Mouse (Mus musculus): ENCODE data around the gene Mturn.
A peak's percentile ranks its signal among the peaks of the same experiment; 100 is the strongest.

The Mturn gene

DNA sequence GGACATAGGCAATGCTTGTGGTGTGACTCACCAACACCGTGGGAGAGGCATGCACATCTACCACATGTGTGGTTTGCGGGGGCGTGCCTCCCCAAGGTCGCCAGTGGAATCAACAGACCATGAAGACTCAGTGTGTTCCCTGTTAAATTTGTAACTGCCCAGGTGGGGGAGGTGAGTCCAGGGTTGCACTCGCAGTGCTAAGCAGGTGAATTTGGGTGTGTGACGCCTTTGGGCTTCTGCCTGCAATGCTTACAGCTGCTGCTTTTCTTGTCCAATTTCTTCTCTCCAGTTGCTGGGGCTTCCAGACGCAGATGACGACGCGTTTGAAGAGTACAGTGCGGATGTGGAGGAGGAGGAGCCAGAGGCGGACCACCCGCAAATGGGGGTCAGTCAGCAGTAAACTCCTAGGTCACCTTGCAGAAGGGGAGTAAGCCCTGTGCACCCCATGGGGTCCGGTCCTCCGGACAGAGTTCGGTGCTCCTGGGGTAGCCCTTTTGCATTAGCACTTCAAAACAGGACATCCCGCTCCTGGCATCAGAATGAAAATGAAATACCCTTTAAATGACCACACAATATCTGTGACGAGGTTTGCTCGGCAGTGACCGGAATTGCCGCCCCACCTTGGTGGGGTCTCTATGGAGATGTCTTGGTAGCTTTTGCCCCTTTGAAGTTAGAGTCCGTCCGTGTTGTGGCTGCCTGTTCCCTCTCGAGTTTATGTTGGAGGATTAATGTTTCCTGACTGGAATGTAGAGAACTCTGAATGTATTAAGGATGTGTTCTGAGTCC is 17.5 kb downstream of the Mturn start:
- DNase-seq: peak; percentile 79 to 91

DNA sequence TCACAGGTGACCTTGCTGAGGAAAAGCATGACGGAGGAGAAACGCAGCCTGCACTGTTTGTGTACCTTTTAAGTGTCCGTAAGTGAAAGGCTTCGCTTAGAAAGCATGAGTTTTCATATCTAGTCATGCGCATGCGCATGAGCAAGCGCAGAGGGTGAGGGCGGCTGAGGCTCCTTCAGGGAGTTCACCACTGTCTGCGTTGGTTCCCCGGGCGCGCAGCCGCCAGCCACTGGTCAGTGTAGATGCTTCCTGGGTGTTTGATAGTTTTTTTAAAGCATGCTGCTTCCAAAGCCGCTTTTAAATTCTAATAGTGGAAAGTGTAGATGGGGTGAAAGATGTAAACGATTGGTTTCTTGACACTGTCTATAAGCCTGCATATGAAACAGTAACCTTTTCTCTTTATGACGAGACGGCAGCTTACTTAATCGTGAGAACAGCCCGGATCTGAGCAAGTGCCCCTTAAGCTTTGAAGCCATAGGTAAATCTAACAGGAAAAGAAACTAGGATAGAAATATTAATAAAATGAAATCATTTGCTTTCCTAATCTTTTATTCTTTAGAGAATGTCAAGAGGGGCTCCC is 18.1 kb downstream of the Mturn start:
- peak; percentile 80 to 92 for DNase-seq

DNA sequence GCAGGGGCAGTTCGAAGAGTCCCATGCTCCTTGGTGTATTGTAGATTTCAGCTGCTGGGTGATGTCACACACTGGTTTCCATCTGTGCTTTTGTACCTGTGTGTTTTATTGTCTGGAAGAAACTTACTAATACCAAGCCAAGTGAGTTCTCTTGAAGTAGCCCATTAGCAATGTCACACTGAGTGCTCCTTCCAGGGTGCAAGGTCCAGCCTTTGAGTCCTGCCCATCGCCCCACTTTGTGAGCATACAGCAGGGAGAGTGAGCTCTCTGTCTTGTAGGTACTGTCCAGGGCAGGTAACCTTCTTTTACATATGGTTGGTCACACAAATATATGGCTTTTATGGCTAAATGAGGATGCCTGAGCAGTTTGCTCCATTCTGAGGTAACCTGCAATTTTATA is 19.1 kb downstream of the Mturn start:
- DNase-seq: peak; percentile 50 to 76

DNA sequence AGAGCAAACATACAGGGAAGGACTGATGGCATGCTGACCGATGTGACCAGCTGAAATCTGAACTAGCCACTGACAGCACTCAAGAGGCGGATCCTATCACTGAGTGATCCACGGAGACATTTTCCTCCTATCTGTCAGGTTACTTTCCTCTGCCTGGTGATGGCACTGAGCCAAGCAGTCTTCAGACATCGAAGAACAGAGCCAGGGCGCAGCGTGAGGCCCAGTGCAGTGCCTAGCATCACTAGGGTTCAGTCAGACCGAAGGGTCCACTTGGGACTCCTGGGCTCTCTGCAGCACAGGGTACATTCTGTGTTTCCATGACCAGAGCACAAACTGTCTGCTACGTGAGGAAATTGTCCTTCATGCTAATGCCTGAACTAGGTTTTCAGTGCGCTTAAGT is 20.5 kb downstream of the Mturn start:
- DNase-seq: peak in 1 of 2 experiments; percentile 39

DNA sequence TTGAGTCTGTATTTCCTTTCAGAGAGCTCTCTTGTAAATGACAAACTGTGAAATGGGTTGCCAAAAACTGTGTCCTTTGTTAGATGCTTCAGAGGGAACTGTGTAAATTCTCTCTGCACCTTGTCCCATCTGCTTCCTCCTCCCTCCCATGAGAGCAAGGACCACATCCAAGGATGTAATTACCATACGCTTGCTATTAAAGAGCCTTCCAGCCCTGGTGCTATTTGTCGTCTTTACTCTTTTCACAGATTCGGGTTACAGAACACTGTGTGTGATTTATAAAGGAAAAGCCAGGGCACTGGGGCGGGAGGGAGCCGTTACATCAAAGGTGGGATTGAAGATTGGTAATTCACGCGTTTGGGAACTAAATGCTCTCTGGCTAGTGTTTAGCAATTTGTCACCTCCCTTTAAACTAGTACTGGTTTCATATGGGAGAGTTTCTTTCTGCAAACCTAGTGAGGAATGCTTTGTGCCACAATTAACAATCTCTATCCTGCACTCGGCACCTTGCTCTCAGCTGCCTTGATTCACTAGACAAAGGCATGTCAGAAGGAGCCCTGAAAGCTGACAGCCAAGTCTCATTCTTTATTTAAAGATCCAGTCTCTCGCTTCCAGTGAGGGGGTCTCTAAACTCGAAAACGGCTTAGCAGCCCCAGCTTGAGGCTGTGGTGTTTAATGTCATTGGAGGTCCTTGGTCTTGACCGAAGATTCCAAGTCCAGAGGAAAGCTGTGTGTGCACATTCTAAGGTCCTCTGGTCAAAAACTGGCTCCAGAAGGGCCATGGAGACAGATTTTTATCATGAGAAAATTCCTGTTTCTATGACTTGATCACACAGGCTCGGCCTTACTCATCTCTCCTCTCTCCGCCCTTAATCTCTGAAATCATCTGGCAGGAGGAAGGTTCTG is 22.5 kb downstream of the Mturn start:
- DNase-seq: peak in 1 of 2 experiments; percentile 13

DNA sequence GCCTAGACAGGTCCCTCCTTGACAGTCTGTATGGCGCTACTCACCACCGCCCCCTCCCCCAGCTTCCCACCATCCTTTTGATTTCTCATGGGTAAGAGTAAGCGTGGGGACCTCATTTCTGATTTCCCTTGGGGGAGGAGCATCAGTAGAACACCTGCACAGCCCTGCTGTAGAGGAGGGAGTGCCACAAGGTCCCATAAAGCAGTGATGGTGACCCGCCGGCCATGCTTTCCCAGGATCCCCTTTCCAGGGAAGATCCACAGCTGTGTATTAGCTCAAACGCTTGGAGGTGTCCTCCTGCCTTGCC is 23.1 kb downstream of the Mturn start:
- peak in 1 of 2 experiments; percentile 10 for DNase-seq

DNA sequence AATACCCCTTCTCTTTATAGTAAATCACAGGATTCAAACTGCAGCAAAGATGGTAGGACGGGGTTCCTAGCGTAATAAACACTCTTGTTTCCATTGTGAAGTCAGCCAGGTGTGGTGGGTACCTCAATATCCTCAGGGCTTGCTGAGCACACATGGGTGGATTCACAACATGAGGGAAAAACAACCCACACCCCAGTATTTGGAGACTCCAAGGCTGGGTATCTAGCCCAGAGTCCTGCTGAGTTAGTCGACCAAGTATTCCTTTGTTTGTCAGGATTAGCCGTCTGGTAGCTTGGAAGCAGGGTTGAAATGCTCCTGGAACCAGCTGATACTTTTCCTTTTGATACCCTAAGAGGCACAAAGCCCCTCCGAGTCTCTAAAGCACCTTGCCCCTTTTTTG is 23.4 kb downstream of the Mturn start:
- peak in 1 of 2 experiments; percentile 21 for DNase-seq

DNA sequence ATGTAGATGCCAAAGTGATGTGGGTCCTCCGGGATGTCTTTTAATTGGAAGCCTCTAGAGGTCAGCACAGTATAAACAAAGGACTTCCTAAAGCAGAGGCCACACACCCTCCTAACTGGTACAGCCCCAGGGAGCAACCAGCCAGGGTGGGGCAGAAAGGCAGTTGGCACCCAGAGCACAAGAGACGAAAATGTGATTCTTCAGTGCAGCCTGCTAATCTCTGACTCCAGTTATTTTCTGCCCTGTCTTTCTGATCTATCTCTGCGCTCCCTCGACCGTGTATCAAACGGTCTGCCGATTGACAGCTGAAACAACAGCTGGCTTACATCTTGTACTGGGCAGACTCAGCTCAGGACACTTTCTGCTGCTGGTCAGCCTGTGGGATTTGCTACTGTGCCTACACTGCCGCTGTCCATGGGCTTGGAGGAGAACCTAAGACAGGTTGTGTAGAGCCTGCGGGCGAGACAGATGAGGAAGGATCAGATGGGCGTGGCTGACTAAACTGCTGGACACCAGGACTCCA is 24.0 kb downstream of the Mturn start:
- DNase-seq: peak; percentile 55 to 73

DNA sequence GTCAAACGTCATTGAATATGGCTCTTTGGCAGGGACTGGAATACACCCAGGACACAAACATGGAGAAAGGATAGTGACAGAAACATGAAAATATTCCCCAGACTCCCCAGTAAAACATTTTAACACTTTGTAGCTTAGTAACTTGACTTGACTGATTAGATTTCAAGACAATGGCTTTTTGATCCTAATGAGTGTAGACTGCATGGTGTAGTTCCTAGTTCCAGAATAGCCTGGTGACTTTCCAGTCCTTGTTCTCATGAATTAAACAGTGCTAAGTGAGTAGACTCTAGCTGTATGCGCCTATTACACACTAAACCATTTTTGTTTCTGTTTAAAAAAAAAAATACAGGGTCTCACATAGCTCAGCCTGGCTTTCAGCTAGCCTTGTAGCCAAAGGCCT is 24.7 kb downstream of the Mturn start:
- no peak for DNase-seq

DNA sequence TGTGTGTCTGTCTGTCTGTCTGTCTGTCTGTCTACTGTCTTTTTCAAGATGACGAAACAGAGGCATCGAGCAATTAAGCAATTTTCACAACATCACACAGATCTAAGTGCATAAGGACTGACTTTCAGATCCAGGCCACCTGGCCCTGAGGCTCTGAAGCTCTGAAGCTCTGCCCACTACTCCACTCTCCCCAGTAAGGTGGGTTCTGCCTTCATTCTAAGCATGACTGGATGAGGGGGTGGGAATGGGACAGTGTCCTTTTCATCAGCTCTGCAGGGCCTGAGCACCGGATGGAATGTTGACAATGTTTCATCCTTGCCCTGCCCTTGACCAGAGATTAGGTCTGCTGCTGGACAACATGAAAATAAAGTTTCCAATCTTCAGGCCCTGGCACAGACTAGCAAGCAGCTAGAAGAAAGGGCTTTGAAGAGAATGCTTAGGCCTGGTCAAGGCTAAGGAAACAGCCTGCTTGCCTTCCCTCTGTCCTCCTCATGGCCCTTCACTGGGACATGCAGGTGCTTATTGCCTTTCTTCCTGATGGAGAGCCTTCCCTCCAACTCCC is 25.3 kb downstream of the Mturn start:
- peak in 1 of 2 experiments; percentile 25 for DNase-seq

DNA sequence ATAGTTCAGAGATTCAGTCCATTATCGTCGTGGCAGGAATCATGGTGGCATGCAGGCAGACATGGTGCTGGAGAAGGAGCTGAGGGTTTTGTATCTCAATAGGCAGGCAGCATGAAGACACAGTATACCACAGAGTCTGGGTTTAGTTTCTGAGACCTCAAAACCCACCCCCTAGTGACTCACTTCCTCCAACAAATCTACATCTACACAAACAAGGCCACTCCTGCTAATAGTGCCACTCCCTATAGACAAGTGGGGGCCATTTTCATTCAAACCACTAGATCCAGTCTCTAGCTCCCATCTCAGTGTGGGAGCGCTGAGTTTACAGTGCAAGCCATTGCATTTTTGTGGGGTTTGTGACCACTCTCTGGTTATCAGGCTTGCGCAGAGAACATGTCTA is 27.2 kb downstream of the Mturn start:
- peak in 1 of 2 experiments; percentile 10 for DNase-seq

DNA sequence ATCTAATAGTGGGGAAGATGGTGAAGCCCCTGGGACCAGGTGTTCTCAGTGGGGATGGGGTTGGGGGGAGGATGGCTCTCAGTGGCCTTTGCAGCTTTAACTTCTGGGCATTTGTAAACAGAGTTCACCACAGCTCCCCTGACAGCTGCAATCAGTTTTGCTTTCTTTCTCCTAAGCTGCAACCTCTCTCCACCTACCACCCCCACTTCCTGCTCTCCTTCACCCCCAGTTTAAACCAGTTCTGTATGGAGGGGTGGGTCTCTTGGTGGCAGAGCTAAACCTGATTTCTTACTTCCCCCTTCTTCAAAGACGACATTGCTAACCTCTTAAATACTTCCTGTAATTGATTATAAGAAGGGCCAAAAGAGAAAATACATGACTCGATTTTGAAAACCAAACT is 34.3 kb downstream of the Mturn start:
- no peak for DNase-seq

DNA sequence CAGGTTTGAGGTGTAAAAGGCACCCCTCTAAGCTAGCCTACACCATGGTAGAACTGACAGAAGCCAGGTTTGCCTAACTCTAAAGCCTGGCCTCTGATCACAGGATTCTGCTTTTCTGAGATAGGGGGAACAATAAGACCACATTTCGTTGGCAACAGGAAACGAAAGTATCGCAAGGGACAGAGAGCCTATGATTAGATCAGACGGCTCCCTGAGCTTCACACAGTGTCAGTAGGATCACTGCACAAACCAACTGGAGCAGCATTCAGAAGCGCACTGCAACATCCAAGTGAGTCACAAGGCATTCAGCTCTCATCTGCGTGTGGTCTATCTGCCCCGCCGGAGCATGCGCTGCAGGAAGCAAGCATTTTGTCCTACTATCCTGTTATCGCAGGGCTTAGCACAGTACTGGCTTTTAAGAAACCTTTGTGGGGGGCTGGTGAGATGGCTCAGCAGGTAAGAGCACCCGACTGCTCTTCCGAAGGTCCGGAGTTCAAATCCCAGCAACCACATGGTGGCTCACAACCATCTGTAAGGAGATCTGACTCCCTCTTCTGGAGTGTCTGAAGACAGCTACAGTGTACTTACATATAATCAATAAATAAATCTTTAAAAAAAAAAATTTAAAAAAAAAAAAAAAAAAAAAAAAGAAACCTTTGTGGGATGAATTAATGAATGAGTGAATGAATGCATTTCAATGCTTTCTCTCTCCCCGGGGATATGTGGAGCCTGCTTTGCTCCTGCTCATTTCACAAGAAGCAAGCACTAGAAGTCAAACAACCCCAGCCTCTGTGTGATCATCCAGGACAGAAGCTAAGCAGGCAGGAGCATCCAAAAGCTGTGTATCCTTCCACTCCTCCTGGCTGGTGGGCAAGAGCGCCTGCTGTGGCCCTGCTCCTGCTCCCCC is 37.6 kb downstream of the Mturn start:
- DNase-seq: no peak

DNA sequence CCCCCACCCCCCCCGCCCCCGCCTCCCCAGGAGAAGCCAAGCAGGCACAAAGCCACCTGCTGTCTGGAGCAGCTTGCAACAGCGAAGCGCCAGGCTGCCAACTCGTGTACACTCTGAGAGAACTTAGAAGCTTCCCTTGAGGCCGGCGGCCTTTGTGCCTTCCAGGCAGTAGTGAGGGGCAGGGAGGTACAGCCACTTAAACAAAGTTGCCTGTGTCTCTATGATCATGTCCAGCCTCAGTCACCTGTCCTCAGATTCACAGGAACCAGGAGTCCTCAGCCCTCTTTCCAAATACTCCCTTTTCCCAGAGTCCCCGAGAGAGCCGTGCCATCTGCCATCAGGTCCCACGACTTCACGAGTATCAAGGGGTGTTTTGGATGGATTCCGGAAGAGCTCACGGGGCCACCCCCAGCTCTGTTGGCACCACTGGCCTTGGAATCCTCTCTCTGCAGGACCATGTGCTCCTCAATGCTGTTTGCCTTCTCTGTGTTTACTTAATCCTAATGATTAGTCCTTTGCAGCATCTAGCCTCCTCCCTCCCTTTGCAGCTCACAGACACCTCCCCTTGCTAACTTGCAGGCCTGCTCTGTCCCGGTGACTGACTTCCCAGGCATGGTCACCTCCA is 38.4 kb downstream of the Mturn start:
- DNase-seq: peak in 1 of 2 experiments; percentile 51

DNA sequence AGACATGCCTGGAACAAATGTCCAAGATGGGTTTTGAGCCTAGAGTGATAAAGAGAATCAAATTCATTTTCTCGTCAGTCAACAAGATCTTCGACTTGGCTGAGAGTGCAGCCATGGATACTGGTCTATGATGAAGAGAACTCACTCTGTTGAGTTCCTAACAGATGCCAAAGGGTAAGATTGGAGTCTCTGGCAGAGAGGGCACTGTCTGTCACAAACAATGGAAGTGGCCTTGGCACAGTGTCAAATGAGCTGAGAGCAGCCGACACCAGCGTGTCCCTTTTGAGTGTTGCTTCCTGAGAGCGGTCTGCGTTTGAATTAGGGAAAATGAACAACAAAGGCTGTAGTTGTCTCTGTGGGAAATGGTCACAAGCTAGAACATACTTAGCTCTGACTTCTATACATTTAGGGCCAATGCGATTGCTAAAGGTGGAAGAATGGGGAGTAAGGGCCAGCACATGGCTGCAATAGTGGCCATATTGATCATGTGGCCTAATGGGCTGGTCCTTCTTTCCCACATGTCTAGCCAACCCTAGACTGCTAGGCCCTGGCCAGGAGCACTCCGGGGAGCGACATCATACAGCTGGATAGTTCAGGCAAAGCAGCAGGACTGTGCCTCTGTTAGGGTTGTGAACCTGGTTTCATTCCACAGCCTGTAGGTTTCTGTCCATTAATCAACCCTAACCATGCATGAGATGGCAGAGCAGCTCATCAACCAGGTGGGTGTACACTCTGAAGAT is 39.3 kb downstream of the Mturn start:
- peak in 1 of 2 experiments; percentile 26 for DNase-seq

DNA sequence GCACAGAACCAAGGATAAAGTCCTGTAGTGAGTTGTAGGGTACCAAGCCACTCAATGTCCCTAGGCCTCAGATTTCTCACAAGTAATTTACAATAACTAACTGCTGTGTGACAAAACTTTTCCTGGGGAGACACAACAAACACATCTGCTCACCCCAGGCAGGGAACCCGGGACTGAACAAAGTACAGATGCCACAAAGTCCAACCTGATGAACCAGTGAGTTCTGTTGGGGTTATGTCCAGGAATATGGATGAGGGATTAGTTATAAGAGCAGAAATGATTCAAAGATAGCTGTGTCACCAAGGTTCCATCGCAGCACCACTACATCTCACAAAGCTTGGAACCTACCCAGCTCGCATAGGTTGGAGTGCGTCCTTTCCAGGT is 39.8 kb downstream of the Mturn start:
- no peak for DNase-seq

DNA sequence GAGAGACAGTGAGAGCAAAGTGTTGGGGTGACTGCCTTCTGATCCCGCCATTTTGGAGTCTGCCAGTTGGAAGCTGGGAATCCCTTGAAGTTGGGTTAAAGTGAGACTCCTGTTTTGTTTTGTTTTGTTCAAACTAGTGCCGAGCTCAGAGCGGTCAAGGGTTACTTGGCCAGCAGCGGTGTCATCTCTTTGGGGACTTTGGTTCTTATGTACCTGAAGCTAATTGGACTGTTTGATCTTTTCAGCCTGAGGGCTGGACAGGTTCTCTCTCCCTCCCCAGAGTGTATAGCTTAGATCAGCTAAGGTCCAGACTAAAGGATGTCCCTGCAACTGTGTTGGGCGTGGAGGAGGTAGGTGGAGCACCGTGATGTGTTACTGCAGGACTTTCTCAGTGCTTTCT is 44.9 kb downstream of the Mturn start:
- DNase-seq: peak in 1 of 2 experiments; percentile 23

DNA sequence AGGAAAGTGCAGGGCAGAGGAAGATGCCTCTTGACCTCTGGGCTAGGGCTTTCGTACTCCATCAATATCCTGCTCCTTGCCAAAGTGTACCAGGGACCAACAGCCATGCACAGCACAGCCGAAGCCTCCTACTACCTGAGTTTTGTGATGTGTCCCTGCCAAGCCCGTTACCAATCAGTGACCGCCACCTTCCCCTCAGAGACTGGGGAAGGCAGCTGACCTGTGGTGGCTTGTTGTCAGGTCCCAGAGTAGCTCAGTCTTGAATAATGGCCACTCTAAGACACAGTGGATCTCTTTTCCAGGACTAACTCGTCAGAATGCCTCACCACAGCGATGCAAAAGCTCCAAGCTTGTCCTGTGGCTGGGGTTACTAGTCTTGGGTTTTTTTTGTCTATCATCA is 45.4 kb downstream of the Mturn start:
- no peak for DNase-seq

DNA sequence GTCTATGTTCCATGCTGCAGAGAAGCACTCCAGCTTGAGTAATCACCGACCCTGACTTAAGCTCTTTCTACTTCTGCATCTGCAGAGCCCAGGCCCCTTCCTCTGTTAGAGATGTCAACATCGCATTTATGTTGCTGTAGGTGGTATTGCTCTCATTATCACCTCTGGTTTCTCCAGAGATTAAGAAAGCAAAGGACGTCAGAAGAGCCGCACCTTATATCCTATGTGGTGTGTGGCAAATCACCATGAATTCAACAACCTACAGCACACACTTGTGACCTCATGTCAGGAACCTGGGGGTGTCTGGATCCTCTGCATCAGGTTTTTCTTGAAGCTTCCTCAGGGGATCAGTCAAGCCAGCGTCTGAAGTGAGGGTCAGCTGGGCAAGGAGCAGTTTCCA is 46.0 kb downstream of the Mturn start:
- no peak for DNase-seq

DNA sequence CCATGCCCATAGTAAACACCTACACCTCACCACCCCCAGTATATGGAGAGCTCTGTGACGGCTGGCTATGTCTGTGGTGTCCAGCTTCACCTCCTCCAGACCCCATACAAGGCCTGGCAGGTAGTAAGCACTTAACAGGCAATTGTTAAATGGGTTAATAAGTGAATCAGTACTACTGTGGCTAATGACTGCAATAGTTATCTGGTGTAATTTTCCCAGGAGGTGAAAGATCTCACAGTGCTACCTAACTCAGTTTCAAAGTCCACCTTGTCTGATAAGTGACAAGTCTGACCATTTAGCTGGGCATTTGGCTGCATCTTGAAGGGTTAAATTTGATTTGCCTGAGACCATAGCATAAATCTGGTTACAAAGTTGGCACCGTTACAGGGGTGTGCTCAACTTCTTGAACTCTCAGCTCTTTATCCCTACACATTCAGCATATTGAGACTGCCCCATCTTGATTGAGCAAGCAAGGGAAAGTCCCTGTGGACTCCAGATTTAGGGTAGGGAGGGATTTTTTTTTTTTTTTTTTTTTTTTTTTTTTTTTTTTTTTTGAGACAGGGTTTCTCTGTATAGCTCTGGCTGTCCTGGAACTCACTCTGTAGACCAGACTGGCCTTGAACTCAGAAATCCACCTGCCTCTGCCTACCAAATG is 48.2 kb downstream of the Mturn start:
- peak in 1 of 2 experiments; percentile 19 for DNase-seq
